Mouse (Mus musculus): Measurements from ENCODE around the gene Prl7b1.

The Prl7b1 gene

GRCm38 (mm10) chr13:27610482-27610881 is at the start of gene Prl7b1:
Gene Prl7b1 (minus strand): TSS chr13:27610582.
- no peak for DNase-seq (ENCODE audit: low read depth, low spot score)

- DNase-seq (ENCODE audit: low read depth, low spot score) = no peak
These were observed 32.0 kb upstream of the Prl7b1 start, which contains the start of gene Prl7a1 for GRCm38 (mm10) chr13:27642393-27642792. Gene Prl7a1 (minus strand): TSS chr13:27642493.

- no peak for DNase-seq (ENCODE audit: low read depth, low spot score)
These were observed 28.3 kb downstream of the Prl7b1 start, which contains the start of gene Prl8a1 for GRCm38 (mm10) chr13:27582071-27582470. Gene Prl8a1 (minus strand): TSS chr13:27582171.

DNA sequence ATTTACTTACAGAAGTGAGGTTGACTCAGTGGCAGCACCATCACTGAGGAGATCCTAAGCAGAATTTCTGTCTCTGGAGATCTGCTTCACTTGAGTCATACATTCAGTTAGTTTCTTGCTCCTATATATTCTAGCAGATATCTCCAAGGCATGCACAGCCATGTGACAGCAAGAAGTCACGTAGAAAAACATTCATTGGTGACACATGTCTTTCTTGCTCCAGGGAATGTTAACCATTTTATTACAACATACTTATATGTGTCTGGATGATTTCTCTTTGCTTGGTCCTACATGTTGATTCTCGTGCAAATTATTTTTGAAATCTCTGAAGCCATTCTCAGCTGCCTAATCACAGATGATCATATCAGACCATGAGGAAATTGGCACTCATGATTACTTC is 45.9 kb downstream of the Prl7b1 start, which contains the start of gene Prl8a9:
TSS of gene Prl8a9 (minus strand) at position 101 of the 400 bp plus-strand sequence.
- DNase-seq (ENCODE audit: low read depth, low spot score) = no peak

DNA sequence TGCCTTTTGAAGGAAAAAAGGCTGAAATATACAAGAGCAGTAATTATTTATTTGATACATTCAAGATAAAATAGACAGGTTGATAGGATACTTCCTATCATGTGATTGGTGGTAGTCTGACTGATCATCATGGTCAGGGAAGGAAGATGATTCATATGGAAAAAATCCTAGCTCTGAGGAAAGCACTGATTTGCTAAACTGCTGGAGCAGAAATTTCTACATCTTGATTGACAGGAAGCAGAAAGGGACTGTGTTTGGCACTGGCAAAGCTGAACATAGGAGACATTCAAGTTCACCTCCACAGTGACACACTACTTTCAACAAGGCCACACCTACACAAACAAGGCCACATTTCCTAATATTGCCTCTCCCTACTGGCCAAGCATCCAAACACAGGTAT is 57.0 kb downstream of the Prl7b1 start:
- no peak for DNase-seq (ENCODE audit: low read depth, low spot score)
